Mouse (Mus musculus) embryo, embryonic 10 days (tissue): ENCODE data around the gene Jag2.
A peak's percentile ranks its signal among the peaks of the same experiment; 100 is the strongest.

Experiments
- DNase-seq: peaks from one replicate; pipeline ENCODE4 v3.0.0-alpha.2; 2015; ENCODE audit warnings: low spot score

Gene Jag2

GRCm38 (mm10) chr12:112900641-112901040 lies 28.9 kb downstream of the Jag2 start:
- no peak for DNase-seq

GRCm38 (mm10) chr12:112898960-112899359 lies 30.6 kb downstream of the Jag2 start:
- DNase-seq = no peak

DNA sequence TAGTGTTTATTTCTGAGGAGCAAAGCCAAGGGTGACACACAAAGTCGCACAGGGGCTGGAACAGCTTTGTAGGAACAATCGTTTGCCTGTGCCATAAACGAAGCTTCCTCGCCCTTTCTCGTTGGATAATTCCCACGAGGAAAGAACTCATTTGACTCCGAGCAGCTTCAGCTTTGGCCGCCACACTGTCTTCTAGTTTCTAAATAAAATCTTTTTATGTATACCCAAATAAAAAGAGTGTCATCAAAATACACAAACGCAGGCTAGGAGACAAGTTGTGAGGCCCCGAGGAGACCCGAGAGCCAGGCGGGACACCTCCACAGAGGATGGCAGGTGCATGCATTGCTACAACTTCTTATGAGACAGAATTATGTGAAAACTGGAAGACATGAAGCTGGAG lies 31.2 kb downstream of the Jag2 start:
- no peak for DNase-seq

DNA sequence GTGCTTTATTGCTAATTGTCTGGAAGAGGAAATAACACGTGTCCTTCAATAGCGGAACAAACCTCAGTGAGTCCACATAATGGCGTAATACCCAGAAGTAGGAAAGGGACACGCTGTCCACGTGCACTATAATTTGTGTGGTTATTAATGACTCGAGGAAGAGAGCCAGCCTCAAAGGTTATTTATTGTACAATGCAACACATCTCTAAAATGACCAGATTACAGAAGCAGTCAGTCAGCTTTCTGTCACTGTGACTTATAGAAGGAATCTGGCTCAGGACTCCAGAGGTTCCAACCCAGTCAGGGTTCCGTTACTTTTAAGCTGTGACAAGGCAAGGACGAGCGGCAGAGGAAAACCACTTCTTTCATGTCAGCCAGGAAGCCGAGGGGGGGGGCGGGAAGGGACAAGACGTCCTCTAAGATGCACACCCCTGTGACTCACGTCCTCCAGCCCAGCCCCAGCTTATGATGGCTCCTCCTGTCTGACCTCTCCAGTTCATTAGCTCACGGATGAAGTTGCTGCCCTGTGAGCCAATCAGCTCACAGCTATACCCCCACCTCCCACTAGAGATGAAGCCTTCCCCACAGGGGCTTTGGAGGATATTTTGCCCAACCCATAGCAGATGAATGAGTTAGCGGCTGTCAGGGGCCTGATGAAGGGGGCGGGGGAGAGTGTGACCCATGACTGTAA lies 31.9 kb downstream of the Jag2 start:
- DNase-seq = peak; percentile 65

- no peak for DNase-seq
Measured at GRCm38 (mm10) chr12:112894969-112895368, 34.6 kb downstream of the Jag2 start.

GRCm38 (mm10) chr12:112894303-112894884 lies 35.2 kb downstream of the Jag2 start:
- DNase-seq = no peak

DNA sequence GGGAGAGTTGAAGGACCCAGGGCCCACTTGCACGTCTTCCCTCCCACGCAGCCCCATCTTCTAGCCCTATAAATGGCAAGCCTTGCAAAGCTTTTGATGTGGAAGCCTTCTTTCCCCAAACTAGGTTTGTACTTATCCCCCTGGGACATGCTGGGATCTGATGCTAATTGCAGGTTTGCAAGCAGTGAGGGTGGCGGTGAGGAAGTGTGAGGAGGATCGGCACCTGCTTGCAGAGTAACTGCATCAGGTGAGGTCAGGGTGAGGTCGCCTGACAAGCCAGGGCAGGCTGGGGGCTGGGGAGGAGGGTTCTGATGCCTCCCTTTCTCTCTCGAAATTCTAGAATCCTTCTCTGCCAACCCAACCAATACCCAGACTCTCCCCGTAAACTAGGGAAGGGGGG lies 44.1 kb downstream of the Jag2 start:
- no peak for DNase-seq

DNA sequence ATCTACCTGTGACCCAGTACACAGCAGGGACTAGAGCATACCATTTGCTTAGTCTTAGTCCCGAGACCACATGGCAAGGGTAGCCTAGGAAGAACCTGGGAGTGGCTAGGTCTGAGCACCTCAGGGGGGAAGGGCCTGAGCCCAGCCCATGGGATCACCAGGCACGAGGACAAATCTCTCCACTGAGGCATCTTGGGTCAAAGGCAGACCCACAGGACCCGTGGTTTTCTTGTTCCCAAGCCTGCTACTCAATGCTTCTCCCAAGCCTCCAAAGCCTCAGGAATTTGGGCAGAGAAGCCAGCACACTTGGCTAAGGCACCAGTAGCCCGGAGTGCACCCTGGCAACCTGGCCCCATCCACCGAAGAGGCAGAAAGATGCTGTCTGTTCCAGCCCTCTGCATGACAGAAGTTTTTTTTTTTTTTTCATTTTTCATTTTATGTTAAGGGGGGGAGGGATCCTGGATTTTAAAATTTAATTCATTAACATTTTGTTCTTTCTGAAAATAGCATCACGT lies 48.2 kb downstream of the Jag2 start:
- no peak for DNase-seq

- no peak for DNase-seq
Measured at GRCm38 (mm10) chr12:112880661-112881060, 48.9 kb downstream of the Jag2 start.

GRCm38 (mm10) chr12:112879731-112880130 lies 49.8 kb downstream of the Jag2 start:
- DNase-seq = no peak

- DNase-seq = peak; percentile 58
Measured at GRCm38 (mm10) chr12:112877607-112878020, 52.0 kb downstream of the Jag2 start.

- DNase-seq = no peak
Measured at GRCm38 (mm10) chr12:112877073-112877576, 52.5 kb downstream of the Jag2 start.

GRCm38 (mm10) chr12:112876332-112877072 lies 53.1 kb downstream of the Jag2 start:
- DNase-seq = peak; percentile 62

DNA sequence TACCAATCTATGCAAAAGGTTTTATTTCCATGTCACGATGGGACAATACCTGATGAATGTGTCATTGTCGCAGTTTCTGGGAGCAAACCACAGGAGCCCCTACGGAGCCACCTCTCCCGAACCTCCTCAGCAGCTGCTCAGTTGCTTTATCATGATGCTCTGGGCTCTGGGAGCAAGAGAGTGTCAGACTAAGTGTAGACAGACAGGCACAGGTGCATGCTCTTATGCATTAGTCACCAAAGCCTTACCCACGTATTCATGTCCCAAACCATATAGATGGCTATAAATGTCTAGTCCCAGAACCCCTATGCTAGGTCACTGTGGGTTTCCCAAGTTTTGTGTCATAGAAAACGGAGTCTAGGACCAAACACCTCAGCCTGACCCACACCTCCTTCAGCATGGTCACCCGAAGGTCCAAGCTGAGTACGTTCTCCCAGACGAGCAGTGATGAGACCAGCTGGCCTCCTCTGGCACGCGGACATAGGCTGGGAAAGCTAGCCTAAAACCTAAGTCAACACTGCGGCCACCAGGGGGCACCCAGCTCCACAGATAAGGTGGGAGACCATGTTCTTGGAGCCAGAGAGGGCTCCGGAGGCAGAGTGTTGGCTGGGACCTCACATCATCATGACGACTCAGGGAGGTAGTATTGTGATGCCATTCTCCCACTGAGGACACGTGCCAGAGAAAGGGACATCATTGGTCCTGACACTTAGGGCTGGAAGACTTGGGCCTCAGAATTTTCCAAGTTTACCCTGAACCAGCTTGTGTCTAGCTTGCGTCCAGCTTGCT lies 54.2 kb downstream of the Jag2 start:
- DNase-seq = peak; percentile 96

DNA sequence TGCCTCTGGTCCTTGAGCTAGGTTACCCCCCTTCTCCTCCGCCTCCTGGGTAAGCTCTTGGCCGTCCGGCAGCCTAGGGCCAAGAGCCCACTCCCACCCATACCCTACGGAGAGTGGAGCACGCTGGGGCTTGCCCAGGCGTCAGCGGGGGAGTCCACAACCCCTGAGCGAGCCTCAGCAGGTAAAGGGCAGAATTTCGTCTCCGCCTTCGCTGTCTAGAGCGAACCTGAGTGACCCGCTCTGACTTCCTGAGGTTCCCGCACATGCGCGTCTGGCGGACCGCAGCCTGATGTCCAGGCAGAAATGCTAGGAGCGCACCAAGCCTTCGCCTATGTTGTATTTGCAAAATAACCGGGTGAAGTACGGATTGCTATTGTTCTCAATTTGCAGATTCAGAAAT lies 55.4 kb downstream of the Jag2 start:
- no peak for DNase-seq

DNA sequence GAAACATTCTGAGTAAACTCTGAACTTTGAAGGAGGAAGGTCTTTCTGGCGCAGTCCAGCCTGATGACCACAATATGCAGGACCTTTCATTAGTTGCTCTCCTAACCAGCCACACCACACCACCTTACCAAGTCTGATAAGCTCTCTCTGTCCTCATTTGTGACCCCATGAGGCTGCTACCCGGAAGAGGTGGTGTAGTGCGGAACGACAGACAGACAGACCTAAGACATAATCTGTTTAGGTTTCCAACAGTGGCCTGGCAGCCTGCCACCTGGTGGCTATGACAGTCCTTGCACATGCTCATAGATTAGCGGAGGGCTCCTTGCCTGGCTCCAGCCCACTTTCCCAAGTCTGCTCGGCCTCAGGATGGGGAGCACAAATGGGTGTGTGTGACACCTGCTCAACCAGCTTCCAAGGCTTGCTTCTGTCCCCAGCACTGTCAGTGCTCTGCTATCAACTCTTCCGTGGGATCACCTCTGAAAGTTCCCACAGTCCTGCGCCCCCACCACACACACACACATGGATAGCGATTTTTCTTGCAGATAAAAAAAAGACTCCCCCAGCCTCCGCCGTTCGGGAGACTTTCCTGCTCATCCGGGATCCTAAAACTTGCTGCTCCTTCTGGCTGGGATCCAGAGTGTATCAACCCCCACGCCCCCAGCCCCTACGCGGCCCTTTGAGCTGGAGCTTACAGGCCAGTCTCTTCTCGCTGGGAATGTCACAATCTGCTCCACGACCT lies 56.0 kb downstream of the Jag2 start:
- DNase-seq = peak; percentile 88

DNA sequence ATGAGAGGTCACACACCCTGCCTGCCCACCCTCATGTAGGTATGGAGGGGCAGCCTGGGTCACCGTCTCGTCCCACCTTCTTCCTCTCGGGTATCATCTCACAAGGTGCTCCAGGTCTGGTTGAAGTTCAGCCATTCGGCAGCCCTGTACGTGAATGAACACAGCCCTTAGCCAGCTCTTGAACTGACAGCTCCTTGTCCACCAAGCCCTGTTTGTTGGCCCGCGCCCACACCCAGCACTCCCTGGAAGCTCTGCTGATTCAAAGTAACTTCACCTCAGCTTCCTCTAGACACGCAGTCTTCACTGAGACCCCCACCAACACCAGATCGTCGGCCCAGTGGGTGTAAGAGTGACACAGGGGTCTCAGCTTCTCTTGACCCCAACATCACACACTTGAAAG lies 56.6 kb downstream of the Jag2 start:
- DNase-seq = no peak

GRCm38 (mm10) chr12:112871272-112871671 lies 58.3 kb downstream of the Jag2 start:
- no peak for DNase-seq

DNA sequence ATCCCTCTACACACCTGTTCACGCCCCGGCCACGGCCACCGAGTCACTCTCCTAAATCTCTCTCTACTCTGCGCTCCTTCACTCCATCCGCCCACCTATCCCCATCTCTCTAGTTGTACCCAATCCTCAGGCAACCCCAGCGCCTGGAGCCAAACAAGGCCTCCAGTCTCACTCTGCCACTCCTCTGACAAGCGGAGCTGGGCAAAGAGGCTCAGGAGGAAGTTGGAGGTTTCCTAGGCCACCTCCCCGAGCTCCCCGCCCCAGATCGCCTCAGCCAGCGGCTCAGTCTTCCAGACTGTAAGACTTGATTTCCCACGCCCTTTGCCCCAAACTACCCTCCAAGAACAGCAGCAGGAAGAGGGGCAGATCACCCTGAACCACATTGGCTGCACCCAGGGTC lies 58.8 kb downstream of the Jag2 start:
- no peak for DNase-seq

- peak; percentile 80 for DNase-seq
Measured at GRCm38 (mm10) chr12:112869783-112870204, 59.8 kb downstream of the Jag2 start.
